Mouse (Mus musculus) intestine, embryonic 15.5 days (tissue): ENCODE measurements around the gene Kiz. TPM values are rescaled to one million over a fixed set of nuclear protein-coding genes. Genes with fewer than 3 reads are reported as not detected.

ENCODE experiments used
- ATAC-seq: fragments of 200-750 bp; cut with Nextera tagmentation; 2 replicates; pipeline ENCODE4 v1.8.0; 2017; ENCODE audit warnings: moderate TSS enrichment, moderate library complexity
- H3K27ac ChIP-seq: fragments of 300-500 bp; sonication (generic); 2 replicates; pipeline ENCODE4 v1.5.1; 2015; ENCODE audit warnings: mild to moderate bottlenecking, inconsistent platforms
- H3K27me3 ChIP-seq: fragments of 300-500 bp; sonication (generic); replicated peaks from 2 replicates; pipeline ENCODE4 v1.6.1; 2015; ENCODE audit warnings: inconsistent platforms
- H3K36me3 ChIP-seq: fragments of 300-500 bp; sonication (generic); 2 replicates; pipeline ENCODE4 v1.6.1; 2015; ENCODE audit warnings: inconsistent platforms
- H3K4me1 ChIP-seq: fragments of 300-500 bp; sonication (generic); replicated peaks from 2 replicates; pipeline ENCODE4 v1.6.1; 2015; ENCODE audit warnings: inconsistent platforms
- H3K4me2 ChIP-seq: fragments of 300-500 bp; sonication (generic); replicated peaks from 2 replicates; pipeline ENCODE4 v1.6.1; 2015; ENCODE audit warnings: mild to moderate bottlenecking, inconsistent platforms
- H3K4me3 ChIP-seq: fragments of 300-500 bp; sonication (generic); replicated peaks from 2 replicates; pipeline ENCODE4 v1.5.1; 2015; ENCODE audit warnings: inconsistent platforms
- H3K9ac ChIP-seq: fragments of 300-500 bp; sonication (generic); 2 replicates; pipeline ENCODE4 v1.6.1; 2015; ENCODE audit warnings: inconsistent platforms
- H3K9me3 ChIP-seq: fragments of 300-500 bp; sonication (generic); 2 replicates; pipeline ENCODE4 v1.6.1; 2016; ENCODE audit warnings: inconsistent platforms
- WGBS: fragments of 180-500 bp; shearing (Covaris S2); methylation state at CpG from one replicate; pipeline ENCODE4 v1.1.7; 2015; 5-methylcytosine and 5-hydroxymethylcytosine counted together
- polyA plus RNA-seq: library from polyadenylated mRNA; unstranded; fragments of >200 nt; fragmentation: Nextera tagmentation; extraction: Ambion mirVana; gene quantifications from 2 replicates; pipeline ENCODE4 v1.2.1, GENCODE M21; 2015

Gene Kiz
- polyA plus RNA-seq, 1 experiment from 2014 or later: 24.2 TPM

- 54% methylated on average over 8 of the region's 8 CpGs for WGBS
- H3K9me3 ChIP-seq: no peaks in the 10 kb centered on the region
- H3K4me2 ChIP-seq: no peak overlapping the region
- no peak overlapping the region for H3K9ac ChIP-seq
- no peak overlapping the region for H3K4me3 ChIP-seq
- H3K27ac ChIP-seq: no peak overlapping the region
- no peaks in the 10 kb centered on the region for H3K27me3 ChIP-seq
- no peaks in the 10 kb centered on the region for H3K4me1 ChIP-seq
- no peak for ATAC-seq
- no peaks in the 10 kb centered on the region for H3K36me3 ChIP-seq
Observed at GRCm38 (mm10) chr2:146948223-146948776, 92.6 kb downstream of the Kiz start.

GRCm38 (mm10) chr2:146956366-146956765 lies 100.7 kb downstream of the Kiz start:
- Histone ChIP-seq H3K4me3 (no peak overlapping the region), H3K9ac (no peak overlapping the region), H3K9me3 (no peaks in the 10 kb centered on the region), H3K4me2 (no peak overlapping the region), H3K27ac (no peak overlapping the region), H3K27me3 (no peaks in the 10 kb centered on the region), H3K4me1 (no peaks in the 10 kb centered on the region), H3K36me3 (no peaks in the 10 kb centered on the region)
- WGBS: 58% methylated on average over 6 of the region's 6 CpGs
- ATAC-seq: no peak

GRCm38 (mm10) chr2:146958398-146958911 lies 102.8 kb downstream of the Kiz start:
- H3K9ac ChIP-seq: no peak overlapping the region
- no peak overlapping the region; the same call in 1 of the 2 replicates for H3K27ac ChIP-seq
- WGBS: 19% methylated on average over 11 of the region's 11 CpGs
- 0 out of 2 replicates have a peak, but pooled peaks have one; percentile 48 for ATAC-seq
- no peaks in the 10 kb centered on the region for H3K36me3 ChIP-seq
- H3K4me1 ChIP-seq: no peaks in the 10 kb centered on the region
- H3K27me3 ChIP-seq: no peaks in the 10 kb centered on the region
- peak overlapping the region; percentile 64 for H3K4me2 ChIP-seq
- peak overlapping the region; percentile 14 for H3K4me3 ChIP-seq
- H3K9me3 ChIP-seq: no peaks in the 10 kb centered on the region

- 2% methylated on average over 21 of the region's 21 CpGs for WGBS
- Histone ChIP-seq H3K4me1 (no peaks in the 10 kb centered on the region), H3K9ac (no peak overlapping the region), H3K27ac (peak overlapping the region; percentile 19; the same call in 1 of the 2 replicates), H3K27me3 (no peaks in the 10 kb centered on the region), H3K4me3 (peak overlapping the region; percentile 14), H3K36me3 (no peaks in the 10 kb centered on the region), H3K4me2 (peak overlapping the region; percentile 64), H3K9me3 (no peaks in the 10 kb centered on the region)
- ATAC-seq: peak; percentile 90
Observed at GRCm38 (mm10) chr2:146958951-146959821, 103.5 kb downstream of the Kiz start.

GRCm38 (mm10) chr2:146975024-146975423 lies 119.4 kb downstream of the Kiz start:
- H3K36me3 ChIP-seq: no peaks in the 10 kb centered on the region
- 67% methylated on average over 3 of the region's 3 CpGs for WGBS
- H3K9ac ChIP-seq: no peak overlapping the region
- H3K9me3 ChIP-seq: no peaks in the 10 kb centered on the region
- no peak for ATAC-seq
- no peaks in the 10 kb centered on the region for H3K27me3 ChIP-seq
- H3K27ac ChIP-seq: no peak overlapping the region
- H3K4me3 ChIP-seq: no peak overlapping the region
- no peaks in the 10 kb centered on the region for H3K4me1 ChIP-seq
- no peak overlapping the region for H3K4me2 ChIP-seq

- H3K4me1 ChIP-seq: no peaks in the 10 kb centered on the region
- H3K4me2 ChIP-seq: no peak overlapping the region
- no peak for ATAC-seq
- no peak overlapping the region for H3K27ac ChIP-seq
- H3K36me3 ChIP-seq: no peaks in the 10 kb centered on the region
- no peaks in the 10 kb centered on the region for H3K9me3 ChIP-seq
- H3K9ac ChIP-seq: no peak overlapping the region
- WGBS: 62% methylated on average over 3 of the region's 3 CpGs
- H3K27me3 ChIP-seq: no peaks in the 10 kb centered on the region
- H3K4me3 ChIP-seq: no peak overlapping the region
Observed at GRCm38 (mm10) chr2:146975453-146976028, 119.9 kb downstream of the Kiz start.

- no peak for ATAC-seq
- H3K9me3 ChIP-seq: no peaks in the 10 kb centered on the region
- H3K27ac ChIP-seq: no peak overlapping the region
- no peaks in the 10 kb centered on the region for H3K4me1 ChIP-seq
- no peak overlapping the region for H3K9ac ChIP-seq
- 88% methylated on average over 2 of the region's 2 CpGs for WGBS
- H3K4me3 ChIP-seq: no peak overlapping the region
- H3K4me2 ChIP-seq: no peak overlapping the region
- H3K36me3 ChIP-seq: no peaks in the 10 kb centered on the region
- H3K27me3 ChIP-seq: no peaks in the 10 kb centered on the region
Observed at GRCm38 (mm10) chr2:146982786-146983185, 127.1 kb downstream of the Kiz start.

GRCm38 (mm10) chr2:146984831-146985230 lies 129.2 kb downstream of the Kiz start:
- H3K27me3 ChIP-seq: no peaks in the 10 kb centered on the region
- WGBS: 90% methylated on average over 2 of the region's 2 CpGs
- no peaks in the 10 kb centered on the region for H3K9me3 ChIP-seq
- H3K4me2 ChIP-seq: no peak overlapping the region
- H3K27ac ChIP-seq: no peak overlapping the region
- no peaks in the 10 kb centered on the region for H3K4me1 ChIP-seq
- no peaks in the 10 kb centered on the region for H3K36me3 ChIP-seq
- H3K4me3 ChIP-seq: no peak overlapping the region
- ATAC-seq: no peak
- H3K9ac ChIP-seq: no peak overlapping the region

- 89% methylated on average over 1 of the region's 1 CpGs for WGBS
- ATAC-seq: no peak
Observed at GRCm38 (mm10) chr2:146985807-146986206, 130.1 kb downstream of the Kiz start.

GRCm38 (mm10) chr2:146986429-146986828 lies 130.8 kb downstream of the Kiz start:
- Histone ChIP-seq H3K4me1 (no peaks in the 10 kb centered on the region), H3K4me2 (no peak overlapping the region), H3K9ac (no peak overlapping the region), H3K36me3 (no peaks in the 10 kb centered on the region), H3K27me3 (no peaks in the 10 kb centered on the region), H3K9me3 (no peaks in the 10 kb centered on the region), H3K4me3 (no peak overlapping the region), H3K27ac (no peak overlapping the region)
- no peak for ATAC-seq

More at GRCm38 (mm10) chr2:146985807-146986206, 130.1 kb downstream of the Kiz start:
- no peak overlapping the region for H3K4me2 ChIP-seq
- no peaks in the 10 kb centered on the region for H3K9me3 ChIP-seq
- no peaks in the 10 kb centered on the region for H3K27me3 ChIP-seq
- H3K36me3 ChIP-seq: no peaks in the 10 kb centered on the region
- H3K9ac ChIP-seq: no peak overlapping the region
- H3K4me1 ChIP-seq: no peaks in the 10 kb centered on the region
- no peak overlapping the region for H3K4me3 ChIP-seq
- no peak overlapping the region for H3K27ac ChIP-seq

- Histone ChIP-seq H3K27ac (no peak overlapping the region), H3K27me3 (no peaks in the 10 kb centered on the region), H3K4me2 (no peak overlapping the region), H3K36me3 (no peaks in the 10 kb centered on the region), H3K9me3 (no peaks in the 10 kb centered on the region), H3K4me1 (peaks cover 5% of the 10 kb centered on the region; the same call in 1 of the 2 replicates), H3K4me3 (no peak overlapping the region), H3K9ac (no peak overlapping the region)
- no peak for ATAC-seq
- WGBS: 81% methylated on average over 2 of the region's 2 CpGs
Observed at GRCm38 (mm10) chr2:147007265-147007664, 151.6 kb downstream of the Kiz start.

- Histone ChIP-seq H3K27ac (no peak overlapping the region), H3K9ac (no peak overlapping the region), H3K27me3 (no peaks in the 10 kb centered on the region), H3K4me1 (peaks cover 5% of the 10 kb centered on the region; the same call in 1 of the 2 replicates), H3K9me3 (no peaks in the 10 kb centered on the region), H3K4me2 (no peak overlapping the region), H3K4me3 (no peak overlapping the region), H3K36me3 (no peaks in the 10 kb centered on the region)
- ATAC-seq: no peak
Observed at GRCm38 (mm10) chr2:147009084-147009483, 153.4 kb downstream of the Kiz start.
